In genomic region chr9:27685325-27685724, GRCm38 (mm10) we compare ENCODE assay signal across 11 mouse cellular contexts.
"Had no signal": no experiment of that assay in that cellular context is flagged by ENCODE, and none has a peak within 500 bp of the region (broad histone marks: within the 10 kb centered on the region; RNA-seq: fewer than 3 reads in every experiment).

No protein-coding gene starts in this region.

- H3K36me3 ChIP-seq: liver, embryonic 13.5 days had no signal

- H3K9me3 ChIP-seq: liver, embryonic 13.5 days had no signal

- H3K4me1 ChIP-seq: liver, embryonic 13.5 days had no signal

- H3K27ac ChIP-seq: liver, embryonic 13.5 days had no signal

- H3K9ac ChIP-seq: liver, embryonic 13.5 days had no signal

- DNase-seq: kidney, adult 18-20 months; kidney, adult 9 months; kidney, postnatal 14 days; kidney, postnatal 4 days; liver, embryonic 13.5 days; lung, adult 2 months; lung, postnatal 14 days; lung, postnatal 4 days; thymus, adult 18-20 months; thymus, postnatal 36 days had no signal

- H3K27me3 ChIP-seq: liver, embryonic 13.5 days had no signal

- H3K4me2 ChIP-seq: liver, embryonic 13.5 days had no signal

- ATAC-seq: midbrain, embryonic 16.5 days had no signal

- H3K4me3 ChIP-seq: liver, embryonic 13.5 days had no signal
